Mouse (Mus musculus) kidney, postnatal 0 days (tissue): ENCODE data around the gene Capn1. TPM values are rescaled to one million over a fixed set of nuclear protein-coding genes. Genes with fewer than 3 reads are reported as not detected.

Experiments used
- ATAC-seq: fragments of 200-750 bp; cut with Nextera tagmentation; replicated peaks from 2 replicates; pipeline ENCODE4 v1.8.0; 2017; ENCODE audit warnings: low read depth, moderate number of reproducible peaks, moderate TSS enrichment, moderate library complexity; ENCODE audit not compliant: low FRiP score
- DNase-seq: peaks from one replicate; pipeline ENCODE4 v3.0.0-alpha.2; 2016; ENCODE audit warnings: low spot score
- H3K27ac ChIP-seq: fragments of 300-500 bp; sonication (generic); 2 replicates; pipeline ENCODE4 v1.5.1; 2014; ENCODE audit warnings: mild to moderate bottlenecking
- H3K27me3 ChIP-seq: fragments of 300-500 bp; sonication (generic); 2 replicates; pipeline ENCODE4 v1.6.1; 2014; ENCODE audit warnings: low read length, mixed read lengths; ENCODE audit not compliant: insufficient read depth
- H3K36me3 ChIP-seq: fragments of 300-500 bp; sonication (generic); 2 replicates; pipeline ENCODE4 v1.6.1; 2014; ENCODE audit warnings: low read length, mixed read lengths; ENCODE audit not compliant: insufficient read depth
- H3K4me1 ChIP-seq: fragments of 300-500 bp; sonication (generic); replicated peaks from 2 replicates; pipeline ENCODE4 v1.6.1; 2014; ENCODE audit warnings: antibody characterized with exemption, low read length, mixed read lengths; ENCODE audit not compliant: insufficient read depth
- H3K4me2 ChIP-seq: fragments of 300-500 bp; sonication (generic); 2 replicates; pipeline ENCODE4 v1.6.1; 2014; ENCODE audit warnings: mild to moderate bottlenecking, low read length, moderate library complexity, mixed read lengths
- H3K4me3 ChIP-seq: fragments of 300-500 bp; sonication (generic); replicated peaks from 2 replicates; pipeline ENCODE4 v1.5.1; 2014; ENCODE audit warnings: low read depth, low read length
- H3K9ac ChIP-seq: fragments of 300-500 bp; sonication (generic); 2 replicates; pipeline ENCODE4 v1.6.1; 2014; ENCODE audit warnings: low read depth, low read length
- H3K9me3 ChIP-seq: fragments of 300-500 bp; sonication (generic); replicated peaks from 2 replicates; pipeline ENCODE4 v1.6.1; 2016; ENCODE audit warnings: low read length, inconsistent platforms, mixed read lengths
- CTCF ChIP-seq: IDR thresholded peaks from 2 replicates; pipeline ENCODE4 v1.5.1; 2016; ENCODE audit warnings: antibody characterized with exemption, low read depth, mild to moderate bottlenecking, moderate library complexity
- WGBS: fragments of 180-500 bp; shearing (Covaris S2); extraction: QIAGEN DNeasy Blood & Tissue Kit; methylation state at CpG from one replicate; pipeline ENCODE4 v1.1.7; 2014; 5-methylcytosine and 5-hydroxymethylcytosine counted together
- polyA plus RNA-seq: library from polyadenylated mRNA; unstranded; fragments of >200 nt; fragmentation: Nextera tagmentation; extraction: Ambion mirVana; gene quantifications from 2 replicates; pipeline ENCODE4 v1.2.1, GENCODE M21; 2015

The Capn1 gene
- polyA plus RNA-seq, 1 experiment from 2014 or later: 13.5 TPM

- Histone ChIP-seq H3K9me3 (no peaks in the 10 kb centered on the region), H3K4me1 (peaks cover 39% of the 10 kb centered on the region), H3K4me3 (no peak overlapping the region), H3K27me3 (no peaks in the 10 kb centered on the region), H3K4me2 (no peak overlapping the region), H3K36me3 (peaks cover 17% of the 10 kb centered on the region), H3K27ac (peak overlapping the region; percentile 72; the same call in 1 of the 2 replicates), H3K9ac (0 out of 2 replicates have a peak overlapping the region, but pooled peaks have one; percentile 41)
- TF ChIP-seq CTCF: no peak
- ATAC-seq: no peak
- DNase-seq: peak; percentile 44
- WGBS: 39% methylated on average over 22 of the region's 22 CpGs
These were observed 61.5 kb downstream of the Capn1 start for GRCm38 (mm10) chr19:5954031-5954710.

- Histone ChIP-seq H3K9ac (no peak overlapping the region), H3K27me3 (no peaks in the 10 kb centered on the region), H3K36me3 (peaks cover 22% of the 10 kb centered on the region), H3K4me1 (peaks cover 39% of the 10 kb centered on the region), H3K4me2 (0 out of 2 replicates have a peak overlapping the region, but pooled peaks have one; percentile 1), H3K4me3 (no peak overlapping the region), H3K27ac (peak overlapping the region; percentile 78), H3K9me3 (no peaks in the 10 kb centered on the region)
- TF ChIP-seq CTCF: no peak
- 88% methylated on average over 19 of the region's 19 CpGs for WGBS
- ATAC-seq: no peak
- DNase-seq: no peak
These were observed 62.4 kb downstream of the Capn1 start for GRCm38 (mm10) chr19:5953201-5953770.

- H3K27ac ChIP-seq: peak overlapping the region; percentile 78
- H3K27me3 ChIP-seq: no peaks in the 10 kb centered on the region
- H3K4me2 ChIP-seq: peak overlapping the region; percentile 32; the same call in 1 of the 2 replicates
- H3K4me1 ChIP-seq: peaks cover 39% of the 10 kb centered on the region
- peaks cover 28% of the 10 kb centered on the region for H3K36me3 ChIP-seq
- WGBS: 58% methylated on average over 13 of the region's 13 CpGs
- ATAC-seq (peak; percentile 22), DNase-seq (peak; percentile 94)
- H3K9ac ChIP-seq: no peak overlapping the region
- H3K4me3 ChIP-seq: no peak overlapping the region
- no peaks in the 10 kb centered on the region for H3K9me3 ChIP-seq
- no peak for TF ChIP-seq CTCF
These were observed 63.5 kb downstream of the Capn1 start for GRCm38 (mm10) chr19:5952071-5952691.

- 0 out of 2 replicates have a peak overlapping the region, but pooled peaks have one; percentile 4 for H3K4me3 ChIP-seq
- 0 out of 2 replicates have a peak overlapping the region, but pooled peaks have one; percentile 35 for H3K9ac ChIP-seq
- peaks cover 39% of the 10 kb centered on the region for H3K4me1 ChIP-seq
- H3K27me3 ChIP-seq: no peaks in the 10 kb centered on the region
- ATAC-seq: no peak
- H3K36me3 ChIP-seq: peaks cover 30% of the 10 kb centered on the region
- no peak for TF ChIP-seq CTCF
- peak overlapping the region; percentile 32 for H3K4me2 ChIP-seq
- no peaks in the 10 kb centered on the region for H3K9me3 ChIP-seq
- DNase-seq: no peak
- 76% methylated on average over 16 of the region's 16 CpGs for WGBS
- peak overlapping the region; percentile 76 for H3K27ac ChIP-seq
These were observed 64.1 kb downstream of the Capn1 start for GRCm38 (mm10) chr19:5951631-5952030.

GRCm38 (mm10) chr19:5950218-5950617, 65.5 kb downstream of the Capn1 start:
- H3K4me3 ChIP-seq: no peak overlapping the region
- H3K36me3 ChIP-seq: peaks cover 35% of the 10 kb centered on the region
- H3K27ac ChIP-seq: no peak overlapping the region
- WGBS: 86% methylated on average over 11 of the region's 11 CpGs
- H3K9ac ChIP-seq: no peak overlapping the region
- H3K9me3 ChIP-seq: no peaks in the 10 kb centered on the region
- H3K27me3 ChIP-seq: no peaks in the 10 kb centered on the region
- DNase-seq (no peak), ATAC-seq (no peak)
- no peak for TF ChIP-seq CTCF
- peaks cover 43% of the 10 kb centered on the region for H3K4me1 ChIP-seq
- no peak overlapping the region for H3K4me2 ChIP-seq

- Histone ChIP-seq H3K4me3 (no peak overlapping the region), H3K9me3 (no peaks in the 10 kb centered on the region), H3K4me2 (no peak overlapping the region), H3K9ac (peak overlapping the region; percentile 10; the same call in 1 of the 2 replicates), H3K27ac (peak overlapping the region; percentile 60), H3K36me3 (peaks cover 33% of the 10 kb centered on the region), H3K27me3 (no peaks in the 10 kb centered on the region), H3K4me1 (peaks cover 24% of the 10 kb centered on the region)
- DNase-seq (peak; percentile 40), ATAC-seq (no peak)
- TF ChIP-seq CTCF: no peak
- WGBS: 48% methylated on average over 8 of the region's 8 CpGs
These were observed 69.8 kb downstream of the Capn1 start for GRCm38 (mm10) chr19:5945891-5946290.
